Mouse (Mus musculus) MEL (cell line): ENCODE results near the gene Maged1. TPM values are rescaled to one million over a fixed set of nuclear protein-coding genes. Genes with fewer than 3 reads are reported as not detected.

Experiments used
- DNase-seq: peaks from one replicate; pipeline ENCODE4 v3.0.0; 2011; ENCODE audit warnings: low read depth, low spot score
- H3K27ac ChIP-seq: 2 replicates; pipeline ENCODE4 v1.5.1; 2012; ENCODE audit warnings: low read depth, mild to moderate bottlenecking, control low read depth, low read length, moderate library complexity; ENCODE audit not compliant: control insufficient read depth
- H3K27me3 ChIP-seq, 2 experiments: fragments of 150-350 bp in 1 of 2; sonication (generic) in 1 of 2; 2 replicates each; pipeline ENCODE4 v1.6.1; 2012; ENCODE audit warnings: low read length in 2 of 2, mild to moderate bottlenecking in 2 of 2, improper control_type of control experiment in 1 of 2, moderate library complexity in 1 of 2; ENCODE audit not compliant: insufficient read depth in 2 of 2, control insufficient read depth in 1 of 2
- H3K36me3 ChIP-seq, 2 experiments: 2 replicates each; pipeline ENCODE4 v1.6.1; 2012 to 2014; ENCODE audit warnings: low read length in 2 of 2, improper control_type of control experiment in 1 of 2, inconsistent platforms in 1 of 2, mild to moderate bottlenecking in 1 of 2; ENCODE audit not compliant: insufficient read depth in 2 of 2, control insufficient read depth in 1 of 2
- H3K4me1 ChIP-seq, 2 experiments: fragments of 150-350 bp in 1 of 2; sonication (generic) in 1 of 2; 2 replicates each; pipeline ENCODE4 v1.6.1; 2012; ENCODE audit warnings: low read length in 2 of 2, improper control_type of control experiment in 1 of 2, mild to moderate bottlenecking in 1 of 2; ENCODE audit not compliant: insufficient read depth in 2 of 2, control insufficient read depth in 1 of 2
- H3K4me3 ChIP-seq, 2 experiments: fragments of 150-350 bp in 1 of 2; sonication (generic) in 1 of 2; 2 replicates each; pipeline ENCODE4 v1.5.1; 2012; ENCODE audit warnings: low read depth in 2 of 2, low read length in 2 of 2, mild to moderate bottlenecking in 2 of 2, moderate library complexity in 2 of 2, control low read depth in 1 of 2, improper control_type of control experiment in 1 of 2; ENCODE audit not compliant: control insufficient read depth in 1 of 2, insufficient read depth in 1 of 2
- H3K79me2 ChIP-seq: 2 replicates; pipeline ENCODE4 v1.6.1; 2012; ENCODE audit warnings: mild to moderate bottlenecking, low read length, moderate library complexity; ENCODE audit not compliant: control insufficient read depth, poor library complexity, insufficient read depth
- H3K9ac ChIP-seq: 2 replicates; pipeline ENCODE4 v1.6.1; 2012; ENCODE audit warnings: low read depth, mild to moderate bottlenecking, control low read depth, low read length, moderate library complexity; ENCODE audit not compliant: control insufficient read depth, poor library complexity, severe bottlenecking
- H3K9me3 ChIP-seq: fragments of 150-350 bp; sonication (generic); replicated peaks from 2 replicates; pipeline ENCODE4 v1.6.1; 2012; ENCODE audit warnings: mild to moderate bottlenecking, low read length, improper control_type of control experiment, moderate library complexity; ENCODE audit not compliant: insufficient read depth
- CHD1 ChIP-seq: IDR thresholded peaks from 2 replicates; pipeline ENCODE4 v1.6.1; 2012; ENCODE audit warnings: low read depth, mild to moderate bottlenecking, inconsistent platforms, low read length, improper control_type of control experiment
- ELF1 ChIP-seq: IDR thresholded peaks from 2 replicates; pipeline ENCODE4 v1.6.1; 2014; ENCODE audit warnings: low read depth, mild to moderate bottlenecking, inconsistent platforms, low read length, improper control_type of control experiment, moderate library complexity
- EP300 ChIP-seq, 2 experiments: IDR thresholded peaks; 2 replicates each; pipeline ENCODE4 v1.6.1; 2011; ENCODE audit warnings: improper control_type of control experiment in 2 of 2, low read length in 2 of 2, low read depth in 1 of 2, mild to moderate bottlenecking in 1 of 2
- GATA1 ChIP-seq: IDR thresholded peaks from 2 replicates; pipeline ENCODE4 v1.6.1; 2011; ENCODE audit warnings: low read depth, low read length, improper control_type of control experiment
- HCFC1 ChIP-seq: IDR thresholded peaks from 2 replicates; pipeline ENCODE4 v1.6.1; 2012; ENCODE audit warnings: low read depth, mild to moderate bottlenecking, inconsistent platforms, low read length, improper control_type of control experiment, moderate library complexity
- JUND ChIP-seq: IDR thresholded peaks from 2 replicates; pipeline ENCODE4 v1.6.1; 2011; ENCODE audit warnings: low read depth, mild to moderate bottlenecking, improper control_type of control experiment, low read length
- KAT2A ChIP-seq: conservative IDR thresholded peaks from 2 replicates; pipeline ENCODE4 v1.6.1; 2012; ENCODE audit warnings: low read depth, low read length, improper control_type of control experiment, inconsistent platforms
- MAZ ChIP-seq: IDR thresholded peaks from 2 replicates; pipeline ENCODE4 v1.6.1; 2012; ENCODE audit warnings: low read depth, mild to moderate bottlenecking, inconsistent platforms, low read length, improper control_type of control experiment
- MEF2A ChIP-seq: IDR thresholded peaks from 2 replicates; pipeline ENCODE4 v1.6.1; 2014; ENCODE audit warnings: low read depth, mild to moderate bottlenecking, inconsistent platforms, low read length, improper control_type of control experiment; ENCODE audit not compliant: poor library complexity, insufficient replicate concordance, severe bottlenecking; ENCODE audit errors: extremely low read depth
- MXI1 ChIP-seq: IDR thresholded peaks from 2 replicates; pipeline ENCODE4 v1.6.1; 2011; ENCODE audit warnings: mild to moderate bottlenecking, low read depth, low read length, improper control_type of control experiment
- MYB ChIP-seq: IDR thresholded peaks from 2 replicates; pipeline ENCODE4 v1.6.1; 2011; ENCODE audit warnings: mild to moderate bottlenecking, low read depth, low read length, improper control_type of control experiment
- POLR2A ChIP-seq, 2 experiments: IDR thresholded peaks; 2 replicates each; pipeline ENCODE4 v1.6.1; 2011 to 2012; ENCODE audit warnings: low read length in 2 of 2, mild to moderate bottlenecking in 2 of 2, control low read depth in 1 of 2, improper control_type of control experiment in 1 of 2, low read depth in 1 of 2, moderate library complexity in 1 of 2; ENCODE audit not compliant: control insufficient read depth in 1 of 2, insufficient read depth in 1 of 2, poor library complexity in 1 of 2
- TAL1 ChIP-seq: IDR thresholded peaks from 2 replicates; pipeline ENCODE4 v1.6.1; 2012; ENCODE audit warnings: mild to moderate bottlenecking, inconsistent platforms, low read length, moderate library complexity, mixed read lengths
- TCF12 ChIP-seq: IDR thresholded peaks from 2 replicates; pipeline ENCODE4 v1.6.1; 2014; ENCODE audit warnings: low read depth, mild to moderate bottlenecking, inconsistent platforms, low read length, improper control_type of control experiment, moderate library complexity
- UBTF ChIP-seq: IDR thresholded peaks from 2 replicates; pipeline ENCODE4 v1.6.1; 2012; ENCODE audit warnings: low read depth, mild to moderate bottlenecking, inconsistent platforms, low read length, improper control_type of control experiment, moderate library complexity, borderline replicate concordance; ENCODE audit not compliant: insufficient read depth
- USF2 ChIP-seq, 2 experiments: IDR thresholded peaks; 2 replicates each; pipeline ENCODE4 v1.6.1; 2011 to 2012; ENCODE audit warnings: improper control_type of control experiment in 2 of 2, low read length in 2 of 2, borderline replicate concordance in 1 of 2, inconsistent platforms in 1 of 2, low read depth in 1 of 2, mild to moderate bottlenecking in 1 of 2; ENCODE audit not compliant: insufficient read depth in 1 of 2
- ZC3H11A ChIP-seq: IDR thresholded peaks from 2 replicates; pipeline ENCODE4 v1.6.1; 2012; ENCODE audit warnings: low read depth, mild to moderate bottlenecking, inconsistent platforms, low read length, improper control_type of control experiment
- ZKSCAN1 ChIP-seq: IDR thresholded peaks from 2 replicates; pipeline ENCODE4 v1.6.1; 2012; ENCODE audit warnings: low read depth, mild to moderate bottlenecking, inconsistent platforms, low read length, improper control_type of control experiment, moderate library complexity
- ZMIZ1 ChIP-seq: IDR thresholded peaks from 2 replicates; pipeline ENCODE4 v1.6.1; 2012; ENCODE audit warnings: low read depth, mild to moderate bottlenecking, inconsistent platforms, low read length, improper control_type of control experiment, moderate library complexity
- ZNF384 ChIP-seq: IDR thresholded peaks from 2 replicates; pipeline ENCODE4 v1.6.1; 2012; ENCODE audit warnings: low read depth, mild to moderate bottlenecking, inconsistent platforms, low read length, improper control_type of control experiment
- polyA plus RNA-seq, 2 experiments: library from polyadenylated mRNA; stranded (reverse) in 1 of 2; unstranded in 1 of 2; fragments of >175 nt in 1 of 2; fragments of >200 nt in 1 of 2; gene quantifications; 2 replicates each; pipeline versions ENCODE4 v1.2.1 to v1.2.4; 2012; ENCODE audit warnings: low replicate concordance in 2 of 2, low read depth in 1 of 2; ENCODE audit not compliant: insufficient read length in 2 of 2, insufficient read depth in 1 of 2, missing spikeins in 1 of 2
- total RNA-seq: library from RNA; depleted of rRNA; stranded (reverse); fragments of 300-350 nt; gene quantifications from 2 replicates; pipeline ENCODE4 v1.2.3, GENCODE M21; 2012

Maged1 gene
- total and polyA plus RNA-seq, 3 experiments: 12.1 to 30.4 TPM; not detected in 1

DNA sequence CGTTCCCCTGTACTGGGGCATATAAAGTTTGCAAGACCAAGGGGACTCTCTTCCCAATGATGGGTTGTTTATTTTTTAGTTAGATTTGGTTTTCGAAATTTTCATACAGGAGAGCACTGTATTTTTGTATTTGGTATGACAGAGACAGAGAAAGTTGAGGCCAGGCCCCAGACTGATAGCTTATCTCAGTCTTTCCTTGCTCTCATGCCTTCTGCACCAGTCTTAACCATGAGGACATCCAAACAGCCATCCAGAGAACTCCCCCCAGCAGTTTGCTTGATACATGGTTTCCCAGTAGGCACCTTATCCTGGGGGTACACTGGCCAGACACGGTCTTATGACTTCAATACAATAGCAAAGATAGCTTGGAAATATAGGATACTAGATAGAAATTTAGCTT is 11.6 kb downstream of the Maged1 start:
- Histone ChIP-seq H3K4me1 (no peaks in the 10 kb centered on the region), H3K79me2 (no peaks in the 10 kb centered on the region), H3K27ac (no peak overlapping the region), H3K4me3 (no peak overlapping the region), H3K9ac (no peak overlapping the region), H3K27me3 (no peaks in the 10 kb centered on the region), H3K9me3 (no peaks in the 10 kb centered on the region), H3K36me3 (no peaks in the 10 kb centered on the region)
- TF ChIP-seq GATA1: no peak
- TF ChIP-seq USF2 (IDR thresholded peaks at IDR 0.05; ENCODE audit: borderline replicate concordance in 1 of 2, insufficient read depth in 1 of 2, low read depth in 1 of 2, low read length in 2 of 2): no peak
- no peak for TF ChIP-seq EP300 (IDR thresholded peaks at IDR 0.05; ENCODE audit: low read depth in 1 of 2, low read length in 2 of 2)
- no peak for TF ChIP-seq ELF1
- no peak for TF ChIP-seq KAT2A
- no peak for TF ChIP-seq MAZ
- TF ChIP-seq ZC3H11A: no peak
- TF ChIP-seq UBTF: no peak
- no peak for TF ChIP-seq MYB
- no peak for TF ChIP-seq TCF12
- no peak for TF ChIP-seq TAL1
- no peak for TF ChIP-seq MEF2A
- no peak for TF ChIP-seq CHD1
- no peak for TF ChIP-seq HCFC1
- TF ChIP-seq MXI1: no peak
- no peak for TF ChIP-seq ZMIZ1
- TF ChIP-seq POLR2A (IDR thresholded peaks at IDR 0.05; ENCODE audit: control insufficient read depth in 1 of 2, insufficient read depth in 1 of 2, low read depth in 1 of 2, low read length in 2 of 2, poor library complexity in 1 of 2): no peak
- no peak for DNase-seq

DNA sequence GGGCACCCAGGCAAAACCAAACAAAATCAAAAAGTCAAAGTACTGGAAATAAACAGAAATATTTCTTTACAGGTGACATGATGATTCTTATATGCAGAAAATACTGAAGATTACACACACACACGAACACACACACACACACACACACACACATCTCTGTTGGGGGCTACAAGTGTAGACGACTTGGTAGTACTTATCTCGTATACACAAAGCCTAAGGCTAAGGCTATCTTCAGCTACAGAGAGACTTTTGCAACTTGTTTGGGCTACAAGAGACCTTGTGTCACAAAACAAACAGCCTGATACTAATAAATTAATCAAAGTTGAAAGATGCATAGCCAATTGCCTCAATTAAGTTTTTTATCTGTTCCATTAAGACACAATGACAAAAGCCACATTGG is 19.8 kb downstream of the Maged1 start:
- DNase-seq: no peak
- TF ChIP-seq ZKSCAN1 (no peak), KAT2A (no peak), POLR2A (IDR thresholded peaks at IDR 0.05; ENCODE audit: control insufficient read depth in 1 of 2, insufficient read depth in 1 of 2, low read depth in 1 of 2, low read length in 2 of 2, poor library complexity in 1 of 2) (no peak), MYB (no peak), ELF1 (no peak), JUND (no peak), ZNF384 (no peak)
- no peaks in the 10 kb centered on the region for H3K27me3 ChIP-seq
- H3K4me3 ChIP-seq: no peak overlapping the region
- H3K27ac ChIP-seq: no peak overlapping the region
- no peaks in the 10 kb centered on the region for H3K36me3 ChIP-seq
- no peaks in the 10 kb centered on the region for H3K79me2 ChIP-seq
- H3K9me3 ChIP-seq: no peaks in the 10 kb centered on the region
- no peak overlapping the region for H3K9ac ChIP-seq
- H3K4me1 ChIP-seq: no peaks in the 10 kb centered on the region
